Mouse (Mus musculus) lung, embryonic 16.5 days (tissue): ENCODE results near the gene Asap3. TPM values are rescaled to one million over a fixed set of nuclear protein-coding genes. Genes with fewer than 3 reads are reported as not detected.

Source experiments
- ATAC-seq: fragments of 200-750 bp; cut with Nextera tagmentation; 2 replicates; pipeline ENCODE4 v1.8.0; 2017; ENCODE audit warnings: low read depth, mild to moderate bottlenecking, moderate library complexity
- H3K27ac ChIP-seq: fragments of 300-500 bp; sonication (generic); 2 replicates; pipeline ENCODE4 v1.5.1; 2014; ENCODE audit warnings: mild to moderate bottlenecking, control low read depth, low read length
- H3K27me3 ChIP-seq: fragments of 300-500 bp; sonication (generic); 2 replicates; pipeline ENCODE4 v1.6.1; 2014; ENCODE audit warnings: low read depth, low read length, mixed read lengths; ENCODE audit not compliant: control insufficient read depth, insufficient read depth
- H3K36me3 ChIP-seq: fragments of 300-500 bp; sonication (generic); 2 replicates; pipeline ENCODE4 v1.6.1; 2014; ENCODE audit warnings: low read length; ENCODE audit not compliant: control insufficient read depth, insufficient read depth
- H3K4me1 ChIP-seq: fragments of 300-500 bp; sonication (generic); replicated peaks from 2 replicates; pipeline ENCODE4 v1.6.1; 2014; ENCODE audit warnings: low read length, mixed read lengths; ENCODE audit not compliant: control insufficient read depth, insufficient read depth
- H3K4me2 ChIP-seq: fragments of 300-500 bp; sonication (generic); 2 replicates; pipeline ENCODE4 v1.6.1; 2014; ENCODE audit warnings: low read depth, low read length, control low read depth
- H3K4me3 ChIP-seq: fragments of 300-500 bp; sonication (generic); 2 replicates; pipeline ENCODE4 v1.5.1; 2014; ENCODE audit warnings: mild to moderate bottlenecking, low read length, control low read depth
- H3K9ac ChIP-seq: fragments of 300-500 bp; sonication (generic); 2 replicates; pipeline ENCODE4 v1.6.1; 2014; ENCODE audit warnings: low read length, control low read depth
- H3K9me3 ChIP-seq: fragments of 300-500 bp; sonication (generic); 2 replicates; pipeline ENCODE4 v1.6.1; 2016; ENCODE audit warnings: low read length; ENCODE audit not compliant: control insufficient read depth
- WGBS: fragments of 180-500 bp; shearing (Covaris S2); extraction: QIAGEN DNeasy Blood & Tissue Kit; methylation state at CpG from one replicate; pipeline ENCODE4 v1.1.7; 2014; 5-methylcytosine and 5-hydroxymethylcytosine counted together
- polyA plus RNA-seq: library from polyadenylated mRNA; unstranded; fragments of >200 nt; fragmentation: Nextera tagmentation; extraction: Ambion mirVana; gene quantifications from 2 replicates; pipeline ENCODE4 v1.2.1, GENCODE M21; 2015

Asap3 gene
- polyA plus RNA-seq, 1 experiment from 2014 or later = 8.2 TPM

GRCm38 (mm10) chr4:136281097-136281496, 74.9 kb downstream of the Asap3 start:
- H3K9ac ChIP-seq = no peak overlapping the region
- no peaks in the 10 kb centered on the region for H3K27me3 ChIP-seq
- peaks cover 23% of the 10 kb centered on the region for H3K4me1 ChIP-seq
- H3K36me3 ChIP-seq = no peaks in the 10 kb centered on the region
- WGBS = 75% methylated on average over 8 of the region's 8 CpGs
- no peaks in the 10 kb centered on the region for H3K9me3 ChIP-seq
- no peak for ATAC-seq
- no peak overlapping the region for H3K27ac ChIP-seq
- no peak overlapping the region for H3K4me2 ChIP-seq
- no peak overlapping the region for H3K4me3 ChIP-seq

DNA sequence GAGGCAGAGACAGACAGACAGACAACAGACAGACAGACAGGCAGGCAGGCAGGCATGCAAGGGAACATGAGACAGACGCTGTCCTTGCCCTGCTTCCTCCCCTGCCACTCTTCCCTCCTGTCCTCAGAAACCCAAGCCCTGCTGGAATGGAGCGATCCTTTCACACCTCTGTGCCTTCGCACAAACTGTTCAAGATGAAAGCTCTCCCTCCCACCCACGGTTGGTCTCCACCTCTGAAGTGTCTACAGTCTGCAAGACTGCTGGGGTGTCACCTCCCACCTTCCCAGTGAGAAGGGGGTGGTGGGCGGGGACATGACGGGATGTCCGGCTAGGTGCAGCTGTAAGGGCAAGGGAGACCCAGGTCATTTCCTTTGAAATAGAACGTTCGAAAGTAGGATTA, 75.4 kb downstream of the Asap3 start:
- H3K4me2 ChIP-seq = no peak overlapping the region
- no peak overlapping the region for H3K9ac ChIP-seq
- ATAC-seq = no peak
- no peak overlapping the region for H3K27ac ChIP-seq
- no peak overlapping the region for H3K4me3 ChIP-seq
- WGBS = 51% methylated on average over 9 of the region's 9 CpGs
- H3K36me3 ChIP-seq = no peaks in the 10 kb centered on the region
- H3K27me3 ChIP-seq = no peaks in the 10 kb centered on the region
- H3K9me3 ChIP-seq = no peaks in the 10 kb centered on the region
- peaks cover 26% of the 10 kb centered on the region for H3K4me1 ChIP-seq

GRCm38 (mm10) chr4:136282621-136283480, 76.7 kb downstream of the Asap3 start:
- H3K4me3 ChIP-seq = no peak overlapping the region; the same call in 1 of the 2 replicates
- H3K9me3 ChIP-seq = no peaks in the 10 kb centered on the region
- WGBS = 29% methylated on average over 10 of the region's 10 CpGs
- H3K4me1 ChIP-seq = peaks cover 35% of the 10 kb centered on the region
- peak overlapping the region; percentile 35 for H3K4me2 ChIP-seq
- H3K27me3 ChIP-seq = no peaks in the 10 kb centered on the region
- no peak for ATAC-seq
- H3K9ac ChIP-seq = peak overlapping the region; percentile 64
- peaks cover 5% of the 10 kb centered on the region for H3K36me3 ChIP-seq
- peak overlapping the region; percentile 99 for H3K27ac ChIP-seq

DNA sequence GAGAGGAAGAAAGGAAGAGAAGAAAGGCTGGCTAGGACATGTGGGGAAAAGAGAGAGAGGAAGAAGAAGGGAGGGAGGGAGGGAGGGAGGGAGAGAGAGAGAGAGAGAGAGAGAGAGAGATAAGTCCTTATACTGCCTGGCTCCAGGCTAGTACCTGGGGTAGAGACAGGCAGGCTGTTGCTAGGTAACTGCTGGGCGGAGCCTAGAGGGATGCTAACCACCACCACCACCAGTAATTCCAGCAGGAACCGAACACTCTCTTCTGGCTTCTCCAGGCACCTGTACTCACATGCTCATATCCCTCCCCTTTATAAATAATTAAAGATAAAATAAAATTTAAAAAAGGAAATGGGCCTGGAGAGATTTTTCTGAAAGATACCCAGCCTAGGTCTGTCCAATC, 77.6 kb downstream of the Asap3 start:
- peak overlapping the region; percentile 99 for H3K27ac ChIP-seq
- no peak overlapping the region for H3K4me3 ChIP-seq
- no peak overlapping the region; the same call in 1 of the 2 replicates for H3K9ac ChIP-seq
- peaks cover 13% of the 10 kb centered on the region for H3K36me3 ChIP-seq
- 34% methylated on average over 2 of the region's 2 CpGs for WGBS
- H3K9me3 ChIP-seq = peaks cover 3% of the 10 kb centered on the region; the same call in 1 of the 2 replicates
- no peaks in the 10 kb centered on the region for H3K27me3 ChIP-seq
- peaks cover 35% of the 10 kb centered on the region for H3K4me1 ChIP-seq
- peak overlapping the region; percentile 86; the same call in 1 of the 2 replicates for H3K4me2 ChIP-seq
- no peak for ATAC-seq

- peaks cover 19% of the 10 kb centered on the region for H3K36me3 ChIP-seq
- H3K9ac ChIP-seq = peak within 1 kb of the TSS; percentile 77
- H3K27me3 ChIP-seq = no peaks in the 10 kb centered on the region
- H3K27ac ChIP-seq = peak within 1 kb of the TSS; percentile 99
- peak within 1 kb of the TSS; percentile 61 for H3K4me3 ChIP-seq
- 17% methylated on average over 5 of the region's 5 CpGs for WGBS
- H3K9me3 ChIP-seq = peaks cover 3% of the 10 kb centered on the region; the same call in 1 of the 2 replicates
- peak within 1 kb of the TSS; percentile 86 for H3K4me2 ChIP-seq
- H3K4me1 ChIP-seq = peaks cover 35% of the 10 kb centered on the region
- ATAC-seq = peak; percentile 50
Observed at GRCm38 (mm10) chr4:136284455-136284854, 78.3 kb downstream of the Asap3 start, which contains the start of gene Zfp46. Gene Zfp46, plus strand, starts transcription at chr4:136284683.

DNA sequence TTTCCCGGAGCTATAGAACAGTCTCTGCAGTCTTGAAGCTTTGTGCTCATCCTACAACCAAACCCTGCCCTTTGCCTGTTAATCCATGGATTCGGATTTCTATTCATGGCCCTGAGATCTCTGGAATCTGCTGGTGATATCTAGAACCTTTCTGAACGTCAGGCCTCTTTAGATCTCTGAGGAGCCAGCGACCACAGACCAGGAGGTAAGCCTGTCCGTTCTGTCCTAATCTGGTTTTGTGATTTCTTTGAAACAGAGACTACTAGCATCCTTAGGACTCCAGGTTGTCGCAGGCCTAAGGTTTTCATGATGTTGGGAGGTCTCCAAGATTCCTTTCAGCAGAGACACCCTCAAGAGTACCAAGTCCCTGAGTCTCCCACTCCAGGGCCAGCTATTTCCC, 78.7 kb downstream of the Asap3 start:
- Histone ChIP-seq H3K4me2 (peak overlapping the region; percentile 86), H3K9ac (peak overlapping the region; percentile 77), H3K27me3 (no peaks in the 10 kb centered on the region), H3K9me3 (peaks cover 3% of the 10 kb centered on the region; the same call in 1 of the 2 replicates), H3K4me3 (peak overlapping the region; percentile 61), H3K27ac (peak overlapping the region; percentile 99), H3K4me1 (peaks cover 35% of the 10 kb centered on the region), H3K36me3 (peaks cover 24% of the 10 kb centered on the region)
- ATAC-seq = 0 out of 2 replicates have a peak, but pooled peaks have one; percentile 0
- 16% methylated on average over 6 of the region's 6 CpGs for WGBS

DNA sequence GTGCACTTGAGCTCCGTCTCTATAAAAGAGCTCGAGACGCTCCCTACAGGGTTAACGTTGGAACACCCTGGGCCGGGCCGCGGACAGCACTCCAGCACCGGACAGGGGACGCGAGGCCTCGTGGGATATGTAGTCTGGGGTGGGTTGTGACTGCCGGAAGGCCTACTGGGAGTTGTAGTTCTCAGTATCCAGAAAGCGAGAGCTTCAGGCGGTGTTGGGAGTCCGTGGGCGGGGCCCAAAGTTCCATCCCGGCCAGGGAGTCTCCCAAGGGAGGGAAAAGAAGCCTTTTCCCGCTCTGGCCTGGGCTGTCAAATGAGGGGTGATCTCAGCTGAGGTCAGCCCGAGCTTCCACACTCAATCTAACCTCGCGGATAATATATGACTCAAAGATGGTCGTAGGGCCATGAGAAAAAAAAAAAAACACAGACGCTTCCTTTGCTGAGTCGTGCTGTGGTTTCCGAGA, 79.2 kb downstream of the Asap3 start:
- Histone ChIP-seq H3K27ac (peak overlapping the region; percentile 99), H3K36me3 (peaks cover 28% of the 10 kb centered on the region), H3K4me2 (peak overlapping the region; percentile 86), H3K4me3 (peak overlapping the region; percentile 61), H3K9me3 (peaks cover 3% of the 10 kb centered on the region; the same call in 1 of the 2 replicates), H3K27me3 (no peaks in the 10 kb centered on the region), H3K9ac (peak overlapping the region; percentile 77), H3K4me1 (peaks cover 35% of the 10 kb centered on the region)
- WGBS = under 1% methylated on average over 25 of the region's 25 CpGs
- peak; percentile 95 for ATAC-seq

DNA sequence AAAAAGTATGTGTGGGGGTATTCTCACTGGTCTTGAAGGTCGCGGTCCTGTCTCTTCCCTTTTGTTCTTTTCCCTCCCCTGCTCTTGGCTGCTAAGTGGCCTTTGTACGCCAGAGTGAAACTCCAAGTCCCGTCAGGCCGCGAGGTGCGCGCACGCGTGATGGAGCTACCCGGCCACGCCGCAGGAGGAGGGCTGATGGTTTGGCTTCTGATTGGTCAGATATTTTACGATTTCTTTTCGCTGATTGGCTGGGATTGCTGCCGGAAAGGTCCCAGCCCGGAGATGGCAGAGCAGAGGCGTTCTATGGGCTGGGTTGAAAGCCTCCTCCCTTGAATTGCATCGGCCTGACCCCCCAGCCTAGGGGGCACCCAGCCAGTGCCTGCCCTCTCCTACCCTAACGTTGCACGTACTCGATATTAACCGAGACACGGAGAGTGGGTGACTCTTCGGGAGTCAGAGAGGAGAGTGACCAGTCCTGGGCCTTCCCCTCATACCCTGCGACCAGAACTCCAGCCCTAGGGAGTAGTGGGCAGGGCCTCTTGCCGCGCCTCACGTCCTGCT, 79.7 kb downstream of the Asap3 start:
- Histone ChIP-seq H3K4me2 (peak overlapping the region; percentile 86), H3K27ac (peak overlapping the region; percentile 99), H3K27me3 (no peaks in the 10 kb centered on the region), H3K9me3 (peaks cover 3% of the 10 kb centered on the region; the same call in 1 of the 2 replicates), H3K9ac (peak overlapping the region; percentile 78), H3K4me3 (peak overlapping the region; percentile 61), H3K36me3 (peaks cover 34% of the 10 kb centered on the region), H3K4me1 (peaks cover 35% of the 10 kb centered on the region)
- WGBS = 0% methylated on average over 29 of the region's 29 CpGs
- ATAC-seq = peak; percentile 86
